Mouse (Mus musculus) C2C12 (cell line): ENCODE results near the gene Ncbp3.

Source experiments
- CTCF ChIP-seq: IDR thresholded peaks from one replicate; pipeline ENCODE4 v1.5.1; 2011; ENCODE audit not compliant: control insufficient read depth, insufficient read depth, insufficient read length
- FOSL1 ChIP-seq: IDR thresholded peaks from one replicate; pipeline ENCODE4 v1.8.0; 2011; ENCODE audit warnings: mild to moderate bottlenecking, low read length; ENCODE audit not compliant: poor library complexity, insufficient read depth, severe bottlenecking
- MAX ChIP-seq: IDR thresholded peaks from one replicate; pipeline ENCODE4 v1.6.1; 2011; ENCODE audit warnings: mild to moderate bottlenecking, control low read depth
- MYOD1 ChIP-seq: IDR thresholded peaks from one replicate; pipeline ENCODE4 v1.6.1; 2011; ENCODE audit warnings: low read depth; ENCODE audit not compliant: control insufficient read depth, insufficient read length
- MYOG ChIP-seq: IDR thresholded peaks from one replicate; pipeline ENCODE4 v1.6.1; 2011; ENCODE audit not compliant: control insufficient read depth, insufficient read length; ENCODE audit errors: extremely low read depth
- USF1 ChIP-seq: IDR thresholded peaks from one replicate; pipeline ENCODE4 v1.6.1; 2011; ENCODE audit warnings: low read depth, mild to moderate bottlenecking, control low read depth, moderate library complexity

DNA sequence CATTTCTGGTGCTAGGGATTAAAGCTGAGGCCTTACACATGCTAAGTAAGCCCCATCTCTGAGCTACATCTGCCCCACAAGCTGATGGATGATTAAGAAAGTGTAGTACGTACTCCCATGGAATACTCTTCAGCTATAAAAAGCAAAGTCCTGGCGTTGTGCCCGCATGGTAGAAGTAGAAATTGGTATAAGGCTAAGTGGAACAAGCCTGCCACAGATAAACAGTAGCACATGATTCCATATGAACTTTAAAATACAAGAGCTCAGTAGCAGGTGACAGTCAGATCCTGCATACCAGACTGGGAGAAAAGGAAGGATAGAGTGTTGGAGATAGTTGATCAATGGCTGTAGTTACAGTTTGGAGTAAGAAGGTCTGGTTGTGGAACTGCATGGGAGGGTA lies 13.8 kb downstream of the Ncbp3 start:
- TF ChIP-seq CTCF (no peak), USF1 (no peak), MAX (no peak), MYOG (no peak), MYOD1 (no peak), FOSL1 (no peak)
